Mouse (Mus musculus): ENCODE results near the gene Tbc1d30. TPM values are rescaled to one million over a fixed set of nuclear protein-coding genes. Genes with fewer than 3 reads are reported as not detected.

Tbc1d30 gene
- polyA plus RNA-seq, 2 experiments: 0.11 to 0.26 TPM

DNA sequence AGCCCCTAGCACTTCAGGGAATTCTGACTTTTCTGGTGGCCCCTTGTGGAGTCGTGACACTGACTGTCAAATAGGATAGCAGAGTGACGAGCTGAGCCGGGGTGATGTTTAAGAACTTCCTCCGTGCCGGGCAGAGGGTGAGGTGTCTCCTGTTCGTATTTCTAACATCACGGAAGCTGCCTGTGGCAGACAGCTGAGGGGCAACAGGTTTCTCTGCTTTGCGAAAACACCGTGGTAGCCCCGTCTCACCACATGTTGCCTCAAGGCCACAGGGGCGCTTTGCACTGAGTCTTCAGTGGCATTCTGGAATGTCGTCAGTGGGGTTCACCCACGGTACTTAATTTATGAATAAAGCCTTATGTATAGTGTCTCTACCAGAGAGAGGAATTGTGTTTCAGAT, 16.2 kb upstream of the Tbc1d30 start:
- H3K4me3 ChIP-seq (ENCODE audit: insufficient read depth in 1 of 2, low read depth in 2 of 2, low read length in 2 of 2): no peak overlapping the region
- ATAC-seq (ENCODE audit: insufficient read depth) (no peak), DNase-seq (ENCODE audit: low read depth in 3 of 3, low spot score in 3 of 3) (no peak)
- H3K4me1 ChIP-seq (replicated peaks; ENCODE audit: control insufficient read depth in 2 of 2, insufficient read depth in 2 of 2, low read length in 1 of 2): peaks cover 0 to 18% of the 10 kb centered on the region in 2 experiments; a peak in 3 of 4 replicates
- H3K4me2 ChIP-seq (ENCODE audit: low read depth): no peak overlapping the region
- no peaks in the 10 kb centered on the region for H3K9me3 ChIP-seq (ENCODE audit: control insufficient read depth, low read length)
- H3K27me3 ChIP-seq (ENCODE audit: control insufficient read depth, insufficient read depth, low read length): no peaks in the 10 kb centered on the region
- no peak overlapping the region for H3K27ac ChIP-seq
- TF ChIP-seq CTCF (IDR thresholded peaks at IDR 0.05; ENCODE audit: low read depth) (no peak), EP300 (IDR thresholded peaks at IDR 0.05; ENCODE audit: low read depth) (no peak)
- WGBS (ENCODE audit: insufficient replicate concordance): 68% methylated on average over 13 of the region's 13 CpGs
- no peaks in the 10 kb centered on the region for H3K36me3 ChIP-seq (replicated peaks; ENCODE audit: control insufficient read depth, insufficient read depth, low read depth)
- no peak overlapping the region for H3K9ac ChIP-seq (replicated peaks)

DNA sequence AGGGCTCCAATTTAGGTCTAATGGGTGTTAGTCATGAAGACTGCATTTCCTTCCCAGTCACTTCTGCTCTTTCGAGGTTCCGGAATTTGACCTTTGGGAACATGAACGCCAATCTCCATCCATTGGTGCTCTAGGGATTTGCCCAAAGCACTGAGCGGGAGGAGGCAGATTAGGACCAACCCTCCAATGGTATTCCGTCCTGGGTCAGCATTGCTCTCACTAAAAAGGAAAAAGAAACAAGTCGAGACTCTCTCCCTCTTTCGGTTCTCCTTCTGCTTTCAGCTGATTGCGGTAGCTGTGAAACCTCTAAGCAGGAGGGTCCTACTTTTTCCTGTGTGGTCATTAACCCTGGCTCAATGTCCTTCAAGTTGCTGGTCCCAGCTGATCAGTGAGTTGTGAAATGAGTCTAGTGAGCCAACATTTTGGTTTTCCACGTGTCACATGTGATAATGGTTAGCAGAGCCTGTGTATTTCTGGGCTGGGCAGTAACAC, 14.7 kb upstream of the Tbc1d30 start:
- Histone ChIP-seq H3K27me3 (ENCODE audit: control insufficient read depth, insufficient read depth, low read length) (no peaks in the 10 kb centered on the region), H3K9me3 (ENCODE audit: control insufficient read depth, low read length) (no peaks in the 10 kb centered on the region), H3K4me1 (replicated peaks; ENCODE audit: control insufficient read depth in 2 of 2, insufficient read depth in 2 of 2, low read length in 1 of 2) (peaks cover 0 to 18% of the 10 kb centered on the region in 2 experiments; a peak in 3 of 4 replicates), H3K9ac (replicated peaks) (peak overlapping the region; percentile 71), H3K27ac (no peak overlapping the region), H3K36me3 (replicated peaks; ENCODE audit: control insufficient read depth, insufficient read depth, low read depth) (no peaks in the 10 kb centered on the region), H3K4me2 (ENCODE audit: low read depth) (peak overlapping the region; percentile 97), H3K4me3 (ENCODE audit: insufficient read depth in 1 of 2, low read depth in 2 of 2, low read length in 2 of 2) (peak overlapping the region; percentile 60 to 85)
- TF ChIP-seq EP300 (IDR thresholded peaks at IDR 0.05; ENCODE audit: low read depth) (no peak), CTCF (IDR thresholded peaks at IDR 0.05; ENCODE audit: low read depth) (no peak)
- 4% methylated on average over 9 of the region's 9 CpGs for WGBS (ENCODE audit: insufficient replicate concordance)
- DNase-seq (ENCODE audit: low read depth in 3 of 3, low spot score in 3 of 3) (peak in 2 of 3 experiments; percentile 25 to 37), ATAC-seq (ENCODE audit: insufficient read depth) (no peak)

GRCm38 (mm10) chr10:121364801-121365564, 13.9 kb upstream of the Tbc1d30 start, which contains the start of gene Gns:
TSS of gene Gns (plus strand) at chr10:121365090.
- WGBS (ENCODE audit: insufficient replicate concordance): under 1% methylated on average over 67 of the region's 72 CpGs
- peaks cover 0 to 18% of the 10 kb centered on the region in 2 experiments; a peak in 3 of 4 replicates for H3K4me1 ChIP-seq (replicated peaks; ENCODE audit: control insufficient read depth in 2 of 2, insufficient read depth in 2 of 2, low read length in 1 of 2)

DNA sequence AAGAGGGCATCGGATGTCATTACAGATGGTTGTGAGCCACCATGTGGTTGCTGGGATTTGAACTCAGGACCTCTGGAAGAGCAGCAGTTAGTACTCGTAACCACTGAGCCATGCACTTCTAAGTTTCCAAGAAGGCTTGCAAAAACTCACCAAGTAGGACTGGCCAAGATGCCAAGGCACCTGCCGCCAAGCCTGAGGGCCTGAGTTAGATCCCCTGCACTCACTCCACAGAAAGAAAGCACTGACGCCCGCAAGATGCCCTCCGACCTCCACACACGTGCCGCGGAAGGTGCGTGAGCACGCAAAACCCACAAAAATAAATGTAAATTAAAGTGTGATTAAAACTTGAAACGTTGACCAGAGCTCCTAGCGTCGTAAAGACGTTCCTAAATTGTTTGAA, 13.2 kb upstream of the Tbc1d30 start:
- no peak for TF ChIP-seq CTCF (IDR thresholded peaks at IDR 0.05; ENCODE audit: low read depth)
- no peak for TF ChIP-seq EP300 (IDR thresholded peaks at IDR 0.05; ENCODE audit: low read depth)
- peak overlapping the region; percentile 66 to 85 for H3K4me3 ChIP-seq (ENCODE audit: insufficient read depth in 1 of 2, low read depth in 2 of 2, low read length in 2 of 2)
- ATAC-seq (ENCODE audit: insufficient read depth): no peak

More at GRCm38 (mm10) chr10:121364801-121365564, 13.9 kb upstream of the Tbc1d30 start, which contains the start of gene Gns:
- Histone ChIP-seq H3K27ac (no peak within 1 kb of the TSS; the same call in 1 of the 2 replicates), H3K27me3 (ENCODE audit: control insufficient read depth, insufficient read depth, low read length) (no peaks in the 10 kb centered on the region), H3K9me3 (ENCODE audit: control insufficient read depth, low read length) (no peaks in the 10 kb centered on the region), H3K36me3 (replicated peaks; ENCODE audit: control insufficient read depth, insufficient read depth, low read depth) (no peaks in the 10 kb centered on the region), H3K4me2 (ENCODE audit: low read depth) (peak within 1 kb of the TSS; percentile 97), H3K4me3 (ENCODE audit: insufficient read depth in 1 of 2, low read depth in 2 of 2, low read length in 2 of 2) (peak within 1 kb of the TSS; percentile 66 to 85), H3K9ac (replicated peaks) (peak within 1 kb of the TSS; percentile 71)
- TF ChIP-seq CTCF (IDR thresholded peaks at IDR 0.05; ENCODE audit: low read depth) (no peak), EP300 (IDR thresholded peaks at IDR 0.05; ENCODE audit: low read depth) (no peak)
- ATAC-seq (ENCODE audit: insufficient read depth) (peak; percentile 89), DNase-seq (ENCODE audit: low read depth in 3 of 3, low spot score in 3 of 3) (peak; percentile 67 to 77 (median 70))

DNA sequence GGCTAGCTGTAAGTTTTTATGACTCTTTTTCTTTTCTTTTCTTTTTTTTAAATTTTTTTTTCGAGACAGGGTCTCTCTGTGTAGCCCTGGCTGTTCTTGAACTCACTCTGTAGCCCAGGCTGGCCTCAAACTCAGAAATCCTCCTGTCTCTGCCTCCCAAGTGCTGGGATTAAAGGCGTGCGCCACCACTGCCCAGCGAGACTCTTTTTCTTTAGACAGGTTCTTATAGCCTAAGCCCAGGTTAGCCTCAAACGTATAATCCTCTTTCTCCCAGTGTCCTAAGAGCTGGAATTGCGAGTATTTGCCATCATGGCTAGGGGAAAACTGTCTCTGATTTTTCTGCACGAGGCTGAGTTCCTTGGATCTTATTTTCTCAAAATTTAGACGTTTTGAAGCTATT, 12.1 kb upstream of the Tbc1d30 start:
- Histone ChIP-seq H3K27me3 (ENCODE audit: control insufficient read depth, insufficient read depth, low read length) (no peaks in the 10 kb centered on the region), H3K4me3 (ENCODE audit: insufficient read depth in 1 of 2, low read depth in 2 of 2, low read length in 2 of 2) (no peak overlapping the region), H3K36me3 (replicated peaks; ENCODE audit: control insufficient read depth, insufficient read depth, low read depth) (no peaks in the 10 kb centered on the region), H3K9ac (replicated peaks) (no peak overlapping the region), H3K9me3 (ENCODE audit: control insufficient read depth, low read length) (no peaks in the 10 kb centered on the region), H3K27ac (no peak overlapping the region), H3K4me2 (ENCODE audit: low read depth) (no peak overlapping the region), H3K4me1 (replicated peaks; ENCODE audit: control insufficient read depth in 2 of 2, insufficient read depth in 2 of 2, low read length in 1 of 2) (peaks cover 0 to 18% of the 10 kb centered on the region in 2 experiments; a peak in 3 of 4 replicates)
- TF ChIP-seq CTCF (IDR thresholded peaks at IDR 0.05; ENCODE audit: low read depth) (no peak), EP300 (IDR thresholded peaks at IDR 0.05; ENCODE audit: low read depth) (no peak)
- ATAC-seq (ENCODE audit: insufficient read depth) (no peak), DNase-seq (ENCODE audit: low read depth in 3 of 3, low spot score in 3 of 3) (no peak)
- WGBS (ENCODE audit: insufficient replicate concordance): 68% methylated on average over 8 of the region's 8 CpGs

More for the DNA sequence above, 13.2 kb upstream of the Tbc1d30 start:
- Histone ChIP-seq H3K4me1 (replicated peaks; ENCODE audit: control insufficient read depth in 2 of 2, insufficient read depth in 2 of 2, low read length in 1 of 2) (peaks cover 0 to 18% of the 10 kb centered on the region in 2 experiments; a peak in 3 of 4 replicates), H3K4me2 (ENCODE audit: low read depth) (peak overlapping the region; percentile 97), H3K27ac (no peak overlapping the region), H3K9me3 (ENCODE audit: control insufficient read depth, low read length) (no peaks in the 10 kb centered on the region), H3K27me3 (ENCODE audit: control insufficient read depth, insufficient read depth, low read length) (no peaks in the 10 kb centered on the region), H3K36me3 (replicated peaks; ENCODE audit: control insufficient read depth, insufficient read depth, low read depth) (no peaks in the 10 kb centered on the region), H3K9ac (replicated peaks) (no peak overlapping the region; the same call in 1 of the 2 replicates)
- WGBS (ENCODE audit: insufficient replicate concordance): 22% methylated on average over 15 of the region's 15 CpGs
- no peak for DNase-seq (ENCODE audit: low read depth in 3 of 3, low spot score in 3 of 3)

Data from liver, embryonic 14.5 days (tissue).